Mouse (Mus musculus) ovary, postnatal 36 days (tissue): ENCODE results near the gene Bst2.

ENCODE experiments used
- DNase-seq: peaks from one replicate; pipeline ENCODE4 v3.0.0; 2022; ENCODE audit warnings: low spot score, mixed read lengths

The Bst2 gene

GRCm38 (mm10) chr8:71537028-71537867 is at the start of gene Bst2:
Bst2 (minus strand) TSS chr8:71537456.
- peak; percentile 86 for DNase-seq

GRCm38 (mm10) chr8:71586891-71587290 is 49.6 kb upstream of the Bst2 start:
- peak; percentile 55 for DNase-seq

GRCm38 (mm10) chr8:71580201-71580600 is 42.9 kb upstream of the Bst2 start:
- DNase-seq = no peak

GRCm38 (mm10) chr8:71579476-71579875 is 42.2 kb upstream of the Bst2 start:
- DNase-seq = peak; percentile 57

- no peak for DNase-seq
These were observed 41.8 kb upstream of the Bst2 start for GRCm38 (mm10) chr8:71579009-71579408.

- DNase-seq = no peak
These were observed 40.7 kb upstream of the Bst2 start for GRCm38 (mm10) chr8:71577856-71578387.

GRCm38 (mm10) chr8:71575020-71575419 is 37.8 kb upstream of the Bst2 start:
- no peak for DNase-seq

GRCm38 (mm10) chr8:71574426-71574825 is 37.2 kb upstream of the Bst2 start:
- DNase-seq = no peak

- peak; percentile 82 for DNase-seq
These were observed 35.8 kb upstream of the Bst2 start for GRCm38 (mm10) chr8:71572847-71573633.

GRCm38 (mm10) chr8:71572077-71572476 is 34.8 kb upstream of the Bst2 start:
- DNase-seq = no peak

GRCm38 (mm10) chr8:71570291-71570954 is 33.2 kb upstream of the Bst2 start:
- DNase-seq = peak; percentile 91

GRCm38 (mm10) chr8:71569366-71570290 is 32.4 kb upstream of the Bst2 start:
- DNase-seq = peak; percentile 89

GRCm38 (mm10) chr8:71568941-71569340 is 31.7 kb upstream of the Bst2 start:
- no peak for DNase-seq

GRCm38 (mm10) chr8:71568387-71568937 is 31.2 kb upstream of the Bst2 start, which contains the start of gene Slc27a1:
Slc27a1 (plus strand) TSS chr8:71568882.
- peak; percentile 91 for DNase-seq

- DNase-seq = no peak
These were observed 30.3 kb upstream of the Bst2 start for GRCm38 (mm10) chr8:71567587-71567986.

- DNase-seq = no peak
These were observed 29.2 kb upstream of the Bst2 start, which contains the start of gene Nxnl1 for GRCm38 (mm10) chr8:71566501-71566900. Nxnl1 (minus strand) TSS chr8:71566601.

- DNase-seq = no peak
These were observed 26.7 kb upstream of the Bst2 start for GRCm38 (mm10) chr8:71563992-71564391.

- DNase-seq = peak; percentile 89
These were observed 25.5 kb upstream of the Bst2 start for GRCm38 (mm10) chr8:71562751-71563150.

- peak; percentile 66 for DNase-seq
These were observed 24.1 kb upstream of the Bst2 start for GRCm38 (mm10) chr8:71561401-71561800.

GRCm38 (mm10) chr8:71560765-71561164 is 23.5 kb upstream of the Bst2 start:
- no peak for DNase-seq

GRCm38 (mm10) chr8:71560071-71560470 is 22.8 kb upstream of the Bst2 start:
- no peak for DNase-seq
